Mouse (Mus musculus) ES-Bruce4 (cell line): ENCODE results near the gene Begain. TPM values are rescaled to one million over a fixed set of nuclear protein-coding genes. Genes with fewer than 3 reads are reported as not detected.

Experiments used
- H3K27ac ChIP-seq: 2 replicates; pipeline ENCODE4 v1.5.1; 2012; ENCODE audit warnings: low read length, inconsistent platforms; ENCODE audit not compliant: insufficient read depth
- H3K27me3 ChIP-seq: 2 replicates; pipeline ENCODE4 v1.6.1; 2012; ENCODE audit warnings: mild to moderate bottlenecking, low read length, inconsistent platforms; ENCODE audit not compliant: control insufficient read depth, poor library complexity, insufficient read depth, severe bottlenecking
- H3K36me3 ChIP-seq: 2 replicates; pipeline ENCODE4 v1.6.1; 2012; ENCODE audit warnings: inconsistent platforms, mild to moderate bottlenecking, low read length, moderate library complexity; ENCODE audit not compliant: control insufficient read depth, poor library complexity, insufficient read depth, severe bottlenecking
- H3K4me1 ChIP-seq: one replicate; pipeline ENCODE4 v1.8.1; 2011; ENCODE audit warnings: low read length; ENCODE audit not compliant: control insufficient read depth, insufficient read depth
- H3K4me3 ChIP-seq: 2 replicates; pipeline ENCODE4 v1.5.1; 2011; ENCODE audit warnings: low read depth, mild to moderate bottlenecking, low read length
- H3K9ac ChIP-seq: 2 replicates; pipeline ENCODE4 v1.6.1; 2012; ENCODE audit warnings: low read depth, mild to moderate bottlenecking, inconsistent platforms; ENCODE audit not compliant: poor library complexity, severe bottlenecking
- H3K9me3 ChIP-seq: replicated peaks from 2 replicates; pipeline ENCODE4 v1.6.1; 2012; ENCODE audit warnings: mild to moderate bottlenecking, low read length, inconsistent platforms; ENCODE audit not compliant: control insufficient read depth, poor library complexity, insufficient read depth, severe bottlenecking
- CTCF ChIP-seq: IDR thresholded peaks from one replicate; pipeline ENCODE4 v1.8.1; 2011; ENCODE audit warnings: low read depth, low read length
- EP300 ChIP-seq: IDR thresholded peaks from 2 replicates; pipeline ENCODE4 v1.6.1; 2011; ENCODE audit warnings: low read depth, low read length; ENCODE audit not compliant: insufficient read depth
- POLR2A ChIP-seq: IDR thresholded peaks from one replicate; pipeline ENCODE4 v1.8.1; 2011; ENCODE audit warnings: low read length; ENCODE audit not compliant: insufficient read depth
- polyA plus RNA-seq: library from polyadenylated mRNA; stranded (reverse); fragments of >200 nt; gene quantifications from 2 replicates; pipeline ENCODE4 v1.2.4, GENCODE M21; 2011; ENCODE audit warnings: low read depth; ENCODE audit not compliant: missing spikeins, insufficient read depth, insufficient read length

Gene Begain
- polyA plus RNA-seq = 1.8 and 2.8 TPM in 2 replicates

DNA sequence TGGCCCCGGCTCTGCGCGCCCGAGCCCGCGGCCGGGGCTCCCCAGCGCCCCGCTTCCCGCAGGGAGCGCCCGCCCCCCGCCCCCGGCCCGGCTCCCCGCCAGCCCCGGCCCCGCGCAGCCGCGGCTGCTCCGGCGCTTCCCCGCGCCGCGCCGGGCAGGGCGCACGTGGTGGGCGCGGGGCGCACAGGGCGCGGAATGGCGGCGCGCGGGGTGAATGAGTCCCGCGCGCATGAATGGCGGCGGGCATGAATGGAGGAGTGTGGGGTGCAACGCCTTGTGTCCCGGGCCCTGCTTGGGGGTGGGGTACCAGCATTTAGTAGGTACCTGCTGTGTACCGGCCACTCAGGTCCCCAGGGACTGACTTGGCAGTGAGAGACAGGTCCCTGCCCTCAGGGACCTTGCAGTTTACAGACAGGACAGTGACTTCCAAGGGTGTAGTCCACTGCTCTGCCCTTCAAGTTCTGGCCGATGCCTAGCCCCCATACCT lies at the start of gene Begain:
Gene Begain (minus strand): TSS at position 51 of the 487 bp plus-strand sequence.
- H3K9me3 ChIP-seq = no peaks in the 10 kb centered on the region
- TF ChIP-seq CTCF = no peak
- no peak for TF ChIP-seq EP300
- no peak for TF ChIP-seq POLR2A
- H3K27me3 ChIP-seq = no peaks in the 10 kb centered on the region
- no peaks in the 10 kb centered on the region for H3K36me3 ChIP-seq
- H3K4me1 ChIP-seq = no peaks in the 10 kb centered on the region
- H3K27ac ChIP-seq = no peak within 1 kb of the TSS
- peak within 1 kb of the TSS; percentile 60 for H3K4me3 ChIP-seq
- H3K9ac ChIP-seq = peak within 1 kb of the TSS; percentile 73

DNA sequence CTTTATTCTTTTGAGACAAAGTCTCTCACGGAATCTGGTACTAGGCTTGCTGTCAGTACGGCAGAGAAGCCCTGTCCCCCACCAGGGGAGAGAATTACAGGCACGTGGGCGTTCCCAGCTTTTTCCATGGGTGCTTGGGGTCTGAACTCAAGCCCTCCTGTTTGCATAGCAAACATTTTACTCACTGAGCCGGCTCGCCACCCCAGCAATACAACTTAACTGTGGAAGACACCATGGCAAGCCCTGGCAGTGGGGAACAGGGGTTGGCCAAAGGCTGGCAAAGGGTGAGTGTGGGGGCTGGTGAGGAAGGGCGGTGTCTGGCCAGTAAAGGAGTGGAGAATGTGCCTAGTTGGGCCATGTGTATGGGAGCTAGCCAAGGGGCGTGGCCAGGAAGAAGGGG lies 47.7 kb upstream of the Begain start:
- no peak overlapping the region for H3K27ac ChIP-seq
- TF ChIP-seq POLR2A = no peak
- no peak for TF ChIP-seq CTCF
- TF ChIP-seq EP300 = no peak
- no peaks in the 10 kb centered on the region for H3K4me1 ChIP-seq
- H3K9ac ChIP-seq = no peak overlapping the region
- H3K36me3 ChIP-seq = no peaks in the 10 kb centered on the region
- H3K9me3 ChIP-seq = no peaks in the 10 kb centered on the region
- no peaks in the 10 kb centered on the region for H3K27me3 ChIP-seq
- H3K4me3 ChIP-seq = no peak overlapping the region

DNA sequence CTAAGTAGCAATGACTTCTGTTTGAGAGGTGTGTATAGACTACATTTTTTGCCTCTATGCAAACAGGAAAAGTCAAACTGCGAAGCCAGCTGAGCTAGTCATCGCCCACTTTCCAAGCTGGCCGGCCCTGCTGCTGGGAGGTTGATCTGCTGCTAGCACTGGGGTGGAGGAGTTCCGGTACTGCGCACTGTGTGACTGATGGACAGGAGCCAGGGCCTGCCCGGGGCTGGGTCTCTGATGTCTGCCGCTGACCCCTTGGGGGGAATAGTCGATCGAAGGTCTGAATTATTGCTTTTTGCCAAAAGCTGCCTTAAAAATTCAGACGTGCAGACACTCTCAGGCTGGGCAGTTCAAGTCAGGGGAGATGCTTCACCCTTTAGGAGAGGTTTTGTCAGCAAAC lies 47.1 kb upstream of the Begain start:
- Histone ChIP-seq H3K9me3 (no peaks in the 10 kb centered on the region), H3K4me1 (no peaks in the 10 kb centered on the region), H3K27ac (no peak overlapping the region), H3K27me3 (no peaks in the 10 kb centered on the region), H3K9ac (no peak overlapping the region), H3K36me3 (no peaks in the 10 kb centered on the region), H3K4me3 (no peak overlapping the region)
- TF ChIP-seq CTCF (no peak), POLR2A (no peak), EP300 (no peak)

DNA sequence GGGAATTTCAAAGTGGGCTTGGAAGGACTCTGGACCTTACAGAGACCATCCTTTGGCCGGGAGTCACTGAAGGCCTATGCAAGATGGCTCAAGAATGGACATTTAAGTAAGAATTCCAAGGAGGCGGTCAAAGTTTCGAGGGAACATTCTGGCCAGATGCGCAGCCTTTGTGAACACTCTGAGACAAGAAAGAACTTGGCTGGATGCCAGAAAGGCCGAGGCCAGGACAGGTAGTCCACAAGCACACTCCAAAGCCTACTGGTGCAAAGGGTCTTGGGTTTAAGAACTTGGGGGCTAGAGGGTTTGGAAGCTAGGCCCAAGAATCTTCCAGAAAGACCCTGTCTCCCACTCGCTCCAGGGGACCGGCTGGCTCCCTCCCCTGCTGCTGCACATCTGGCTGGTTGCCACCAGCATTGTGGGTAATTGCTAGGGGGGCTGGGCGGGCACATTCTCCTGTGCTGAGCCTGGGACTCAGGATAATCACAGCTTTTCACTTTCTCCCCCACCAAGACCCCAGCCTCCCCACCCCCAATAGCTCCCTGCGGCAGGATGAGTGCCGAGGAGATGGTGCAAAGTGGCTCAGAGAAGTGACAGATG lies 45.1 kb upstream of the Begain start:
- no peaks in the 10 kb centered on the region for H3K36me3 ChIP-seq
- no peaks in the 10 kb centered on the region for H3K9me3 ChIP-seq
- TF ChIP-seq CTCF (no peak), POLR2A (no peak), EP300 (no peak)
- H3K27me3 ChIP-seq = no peaks in the 10 kb centered on the region
- H3K4me3 ChIP-seq = no peak overlapping the region
- H3K9ac ChIP-seq = no peak overlapping the region
- H3K27ac ChIP-seq = no peak overlapping the region
- H3K4me1 ChIP-seq = no peaks in the 10 kb centered on the region

GRCm38 (mm10) chr12:109112354-109112995 lies 44.5 kb upstream of the Begain start:
- Histone ChIP-seq H3K4me1 (no peaks in the 10 kb centered on the region), H3K36me3 (no peaks in the 10 kb centered on the region), H3K9me3 (no peaks in the 10 kb centered on the region), H3K9ac (no peak overlapping the region), H3K27me3 (no peaks in the 10 kb centered on the region), H3K27ac (no peak overlapping the region), H3K4me3 (no peak overlapping the region)
- no peak for TF ChIP-seq EP300
- TF ChIP-seq CTCF = no peak
- TF ChIP-seq POLR2A = no peak

DNA sequence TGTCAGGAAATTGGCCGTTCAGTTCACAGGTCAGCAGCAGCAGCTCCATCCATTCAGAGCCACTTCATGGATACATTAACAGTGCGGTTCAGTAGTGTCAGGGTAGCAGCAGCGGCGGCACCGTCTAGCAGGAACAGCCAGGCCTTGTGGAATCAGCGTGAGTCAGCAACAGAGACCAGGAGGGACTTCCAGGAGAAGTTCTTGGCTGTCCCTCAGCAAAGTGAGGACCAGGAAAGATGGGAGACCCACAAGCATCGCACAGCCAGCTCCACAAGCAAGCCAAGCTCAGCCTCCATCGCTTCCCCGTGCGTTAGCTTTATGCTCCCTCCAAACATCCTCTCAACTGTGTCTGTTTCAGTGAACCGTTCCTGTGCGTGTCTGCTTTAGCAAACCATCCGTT lies 40.9 kb upstream of the Begain start:
- H3K9ac ChIP-seq = no peak overlapping the region
- H3K4me1 ChIP-seq = no peaks in the 10 kb centered on the region
- H3K27ac ChIP-seq = no peak overlapping the region
- no peak for TF ChIP-seq POLR2A
- no peak for TF ChIP-seq EP300
- no peak for TF ChIP-seq CTCF
- H3K9me3 ChIP-seq = no peaks in the 10 kb centered on the region
- H3K4me3 ChIP-seq = no peak overlapping the region
- no peaks in the 10 kb centered on the region for H3K36me3 ChIP-seq
- H3K27me3 ChIP-seq = peaks cover 1% of the 10 kb centered on the region; the same call in 1 of the 2 replicates
